Mouse (Mus musculus) midbrain, embryonic 13.5 days (tissue): ENCODE results near the gene Bcar3. TPM values are rescaled to one million over a fixed set of nuclear protein-coding genes. Genes with fewer than 3 reads are reported as not detected.

Experiments
- ATAC-seq: fragments of 200-750 bp; cut with Nextera tagmentation; 2 replicates; pipeline ENCODE4 v1.8.0; 2017; ENCODE audit warnings: mild to moderate bottlenecking, moderate TSS enrichment, moderate library complexity
- H3K27ac ChIP-seq: fragments of 300-500 bp; sonication (generic); 2 replicates; pipeline ENCODE4 v1.5.1; 2015; ENCODE audit warnings: inconsistent platforms, mild to moderate bottlenecking, moderate library complexity
- H3K27me3 ChIP-seq: fragments of 300-500 bp; sonication (generic); 2 replicates; pipeline ENCODE4 v1.6.1; 2015; ENCODE audit warnings: mild to moderate bottlenecking, inconsistent platforms
- H3K36me3 ChIP-seq: fragments of 300-500 bp; sonication (generic); 2 replicates; pipeline ENCODE4 v1.6.1; 2015; ENCODE audit warnings: mild to moderate bottlenecking, inconsistent platforms
- H3K4me1 ChIP-seq: fragments of 300-500 bp; sonication (generic); replicated peaks from 2 replicates; pipeline ENCODE4 v1.6.1; 2015; ENCODE audit warnings: inconsistent platforms
- H3K4me2 ChIP-seq: fragments of 300-500 bp; sonication (generic); replicated peaks from 2 replicates; pipeline ENCODE4 v1.6.1; 2015; ENCODE audit warnings: moderate library complexity, mild to moderate bottlenecking, inconsistent platforms
- H3K4me3 ChIP-seq: fragments of 300-500 bp; sonication (generic); replicated peaks from 2 replicates; pipeline ENCODE4 v1.5.1; 2015; ENCODE audit warnings: mild to moderate bottlenecking, inconsistent platforms
- H3K9ac ChIP-seq: fragments of 300-500 bp; sonication (generic); replicated peaks from 2 replicates; pipeline ENCODE4 v1.6.1; 2015; ENCODE audit warnings: mild to moderate bottlenecking, inconsistent platforms
- H3K9me3 ChIP-seq: fragments of 300-500 bp; sonication (generic); 2 replicates; pipeline ENCODE4 v1.6.1; 2016; ENCODE audit warnings: mild to moderate bottlenecking, inconsistent platforms
- WGBS: fragments of 180-500 bp; shearing (Covaris S2); methylation state at CpG from one replicate; pipeline ENCODE4 v1.1.7; 2015; 5-methylcytosine and 5-hydroxymethylcytosine counted together
- polyA plus RNA-seq: library from polyadenylated mRNA; unstranded; fragments of >200 nt; fragmentation: Nextera tagmentation; extraction: Ambion mirVana; gene quantifications from 2 replicates; pipeline ENCODE4 v1.2.1, GENCODE M21; 2015

The Bcar3 gene
- polyA plus RNA-seq, 1 experiment from 2014 or later, result 8.0 TPM

- Histone ChIP-seq H3K4me3 (no peak overlapping the region), H3K9me3 (no peaks in the 10 kb centered on the region), H3K4me1 (peaks cover 17% of the 10 kb centered on the region; the same call in 1 of the 2 replicates), H3K4me2 (no peak overlapping the region), H3K27me3 (no peaks in the 10 kb centered on the region), H3K36me3 (peaks cover 3% of the 10 kb centered on the region; the same call in 1 of the 2 replicates), H3K9ac (0 out of 2 replicates have a peak overlapping the region, but pooled peaks have one; percentile 14), H3K27ac (no peak overlapping the region)
- ATAC-seq, result peak; percentile 65
- 44% methylated on average over 5 of the region's 5 CpGs for WGBS
Measured at GRCm38 (mm10) chr3:122509084-122509483, 215.1 kb downstream of the Bcar3 start.

DNA sequence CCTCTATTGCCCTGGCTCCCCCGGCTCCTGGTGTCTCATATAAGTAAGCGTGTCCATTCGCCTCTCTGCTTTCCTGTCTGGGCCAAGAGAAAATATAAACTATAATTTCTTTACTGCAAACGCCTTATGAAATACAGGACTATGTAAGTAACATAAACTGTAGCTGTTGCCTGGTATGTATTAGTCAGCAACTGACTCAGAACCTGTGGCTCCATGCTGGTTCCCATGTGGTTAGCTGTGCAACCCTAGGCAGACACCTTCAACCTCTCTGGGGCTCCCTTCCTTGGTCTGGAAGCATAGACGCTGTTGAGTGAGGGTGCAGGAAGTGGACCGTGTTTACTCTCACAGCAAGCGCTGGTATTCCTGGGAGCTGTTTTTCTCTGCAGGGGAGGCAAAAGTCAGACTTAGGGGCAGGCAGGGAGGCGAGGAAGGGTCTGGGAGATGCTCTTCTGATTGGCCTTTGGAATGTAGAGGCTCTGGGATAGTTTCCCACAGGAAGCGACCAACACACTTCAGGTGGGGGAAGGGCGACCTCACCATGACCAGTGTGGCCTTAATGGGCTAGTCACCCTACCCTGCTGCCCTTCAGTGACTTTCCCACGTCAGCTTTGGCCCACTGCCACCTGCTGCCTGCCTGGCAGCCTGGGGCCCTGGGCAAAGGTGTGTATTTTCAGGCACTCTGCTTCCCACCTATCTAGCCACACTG, 215.8 kb downstream of the Bcar3 start:
- no peaks in the 10 kb centered on the region for H3K27me3 ChIP-seq
- peaks cover 14% of the 10 kb centered on the region; the same call in 1 of the 2 replicates for H3K4me1 ChIP-seq
- H3K36me3 ChIP-seq, result peaks cover 3% of the 10 kb centered on the region; the same call in 1 of the 2 replicates
- H3K9ac ChIP-seq, result 0 out of 2 replicates have a peak overlapping the region, but pooled peaks have one; percentile 14
- H3K9me3 ChIP-seq, result no peaks in the 10 kb centered on the region
- no peak for ATAC-seq
- H3K27ac ChIP-seq, result no peak overlapping the region
- no peak overlapping the region for H3K4me3 ChIP-seq
- WGBS, result 82% methylated on average over 11 of the region's 11 CpGs
- H3K4me2 ChIP-seq, result no peak overlapping the region

- Histone ChIP-seq H3K9me3 (no peaks in the 10 kb centered on the region), H3K4me3 (no peak overlapping the region), H3K4me1 (peaks cover 14% of the 10 kb centered on the region; the same call in 1 of the 2 replicates), H3K27ac (no peak overlapping the region), H3K4me2 (no peak overlapping the region), H3K27me3 (no peaks in the 10 kb centered on the region), H3K9ac (no peak overlapping the region), H3K36me3 (peaks cover 3% of the 10 kb centered on the region; the same call in 1 of the 2 replicates)
- no peak for ATAC-seq
- WGBS, result 92% methylated on average over 14 of the region's 14 CpGs
Measured at GRCm38 (mm10) chr3:122510240-122510750, 216.4 kb downstream of the Bcar3 start.

DNA sequence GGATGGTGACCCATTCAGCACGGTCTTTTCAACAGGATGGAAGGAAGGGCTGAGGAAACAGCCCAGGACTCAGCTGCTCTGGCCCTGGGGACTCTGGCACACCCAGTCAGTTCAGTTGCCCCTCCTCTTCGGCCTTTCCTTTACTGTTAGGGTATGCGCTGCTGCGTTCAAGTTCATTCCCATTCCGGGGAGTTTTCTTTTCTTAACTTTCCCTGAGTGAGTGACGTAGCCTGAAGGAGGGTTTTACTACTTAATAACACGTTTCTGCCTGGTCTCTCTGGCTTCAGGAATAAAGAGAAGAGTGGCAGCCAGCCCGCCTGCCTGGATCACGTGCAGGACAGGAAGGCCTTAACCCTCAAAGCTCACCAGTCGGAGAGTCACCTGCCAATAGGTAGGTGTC, 217.0 kb downstream of the Bcar3 start:
- Histone ChIP-seq H3K27me3 (no peaks in the 10 kb centered on the region), H3K9me3 (no peaks in the 10 kb centered on the region), H3K9ac (no peak overlapping the region), H3K4me3 (no peak overlapping the region), H3K27ac (no peak overlapping the region), H3K36me3 (peaks cover 3% of the 10 kb centered on the region; the same call in 1 of the 2 replicates), H3K4me1 (peaks cover 14% of the 10 kb centered on the region; the same call in 1 of the 2 replicates), H3K4me2 (no peak overlapping the region)
- ATAC-seq, result no peak
- WGBS, result 83% methylated on average over 10 of the region's 10 CpGs

GRCm38 (mm10) chr3:122511721-122512619, 218.0 kb downstream of the Bcar3 start:
- Histone ChIP-seq H3K36me3 (peaks cover 3% of the 10 kb centered on the region; the same call in 1 of the 2 replicates), H3K4me3 (no peak overlapping the region), H3K9me3 (no peaks in the 10 kb centered on the region), H3K4me2 (no peak overlapping the region), H3K9ac (no peak overlapping the region), H3K27ac (no peak overlapping the region), H3K27me3 (no peaks in the 10 kb centered on the region), H3K4me1 (peaks cover 12% of the 10 kb centered on the region; the same call in 1 of the 2 replicates)
- no peak for ATAC-seq
- WGBS, result 88% methylated on average over 14 of the region's 14 CpGs

DNA sequence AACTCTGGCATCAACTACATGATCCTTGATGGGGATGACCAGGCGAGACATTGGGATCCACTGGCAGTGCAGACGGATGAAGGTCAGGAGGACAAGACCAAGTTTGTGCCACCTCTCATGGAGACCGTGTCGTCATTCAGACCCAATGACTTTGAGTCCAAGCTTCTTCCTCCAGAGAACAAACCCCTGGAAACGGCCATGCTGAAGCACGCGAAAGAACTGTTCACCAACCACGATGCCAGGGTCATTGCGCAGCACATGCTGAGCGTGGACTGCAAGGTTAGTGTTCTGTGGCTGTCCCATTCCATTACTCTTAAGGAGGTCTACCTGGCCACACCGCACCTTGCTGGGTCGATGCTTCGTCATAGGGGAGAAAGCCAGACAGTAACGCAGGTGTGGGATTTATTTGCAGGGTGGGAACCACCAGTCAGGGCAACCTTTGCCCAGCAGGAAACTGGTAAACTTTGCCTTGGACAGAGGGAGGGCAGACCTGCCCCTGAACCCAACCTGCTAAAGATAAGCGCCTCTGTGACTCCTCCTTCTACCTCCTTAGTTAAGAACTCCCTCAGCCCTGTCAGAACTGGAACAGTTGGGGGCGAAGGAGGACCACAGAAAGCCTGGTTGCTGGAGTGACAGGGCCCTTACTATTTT, 218.9 kb downstream of the Bcar3 start:
- H3K36me3 ChIP-seq, result peaks cover 3% of the 10 kb centered on the region; the same call in 1 of the 2 replicates
- no peaks in the 10 kb centered on the region for H3K9me3 ChIP-seq
- 96% methylated on average over 16 of the region's 16 CpGs for WGBS
- no peak overlapping the region for H3K4me2 ChIP-seq
- no peak overlapping the region for H3K27ac ChIP-seq
- no peak overlapping the region for H3K9ac ChIP-seq
- no peaks in the 10 kb centered on the region for H3K27me3 ChIP-seq
- no peak for ATAC-seq
- H3K4me3 ChIP-seq, result no peak overlapping the region
- H3K4me1 ChIP-seq, result peaks cover 19% of the 10 kb centered on the region

- no peak overlapping the region for H3K9ac ChIP-seq
- no peak for ATAC-seq
- H3K9me3 ChIP-seq, result no peaks in the 10 kb centered on the region
- no peak overlapping the region for H3K4me2 ChIP-seq
- H3K36me3 ChIP-seq, result no peaks in the 10 kb centered on the region; the same call in 1 of the 2 replicates
- H3K4me3 ChIP-seq, result no peak overlapping the region
- peaks cover 32% of the 10 kb centered on the region for H3K4me1 ChIP-seq
- H3K27ac ChIP-seq, result no peak overlapping the region
- no peaks in the 10 kb centered on the region for H3K27me3 ChIP-seq
- 90% methylated on average over 6 of the region's 6 CpGs for WGBS
Measured at GRCm38 (mm10) chr3:122515568-122516326, 221.8 kb downstream of the Bcar3 start.

- no peak overlapping the region for H3K9ac ChIP-seq
- no peaks in the 10 kb centered on the region for H3K27me3 ChIP-seq
- no peak overlapping the region for H3K27ac ChIP-seq
- H3K4me1 ChIP-seq, result peaks cover 32% of the 10 kb centered on the region
- no peak overlapping the region for H3K4me2 ChIP-seq
- ATAC-seq, result no peak
- no peaks in the 10 kb centered on the region for H3K9me3 ChIP-seq
- WGBS, result 99% methylated on average over 3 of the region's 3 CpGs
- H3K36me3 ChIP-seq, result no peaks in the 10 kb centered on the region; the same call in 1 of the 2 replicates
- no peak overlapping the region for H3K4me3 ChIP-seq
Measured at GRCm38 (mm10) chr3:122516327-122516695, 222.4 kb downstream of the Bcar3 start.

DNA sequence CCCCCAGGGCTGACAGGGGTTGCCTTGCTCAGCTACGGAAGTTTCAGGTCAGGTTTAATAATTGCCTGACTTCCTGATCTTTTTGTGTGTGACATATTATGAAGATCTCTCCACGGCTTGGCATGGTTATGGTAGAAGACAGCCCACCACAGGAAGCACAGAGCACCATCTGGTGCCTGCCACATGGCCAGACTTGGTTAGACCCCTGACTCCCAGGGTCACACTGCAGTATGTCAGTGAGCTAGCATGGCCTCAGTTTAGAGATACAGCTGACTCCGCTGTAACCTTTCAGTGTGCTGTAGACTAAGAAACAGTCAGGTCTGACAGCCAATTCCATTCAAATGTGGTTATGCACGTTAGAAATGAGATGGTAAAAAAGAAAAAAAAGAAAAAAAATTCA, 223.8 kb downstream of the Bcar3 start:
- H3K36me3 ChIP-seq, result peaks cover under 1% of the 10 kb centered on the region; the same call in 1 of the 2 replicates
- H3K27ac ChIP-seq, result peak overlapping the region; percentile 75
- no peak overlapping the region for H3K4me3 ChIP-seq
- no peak overlapping the region for H3K4me2 ChIP-seq
- H3K4me1 ChIP-seq, result peaks cover 32% of the 10 kb centered on the region
- no peak overlapping the region for H3K9ac ChIP-seq
- 77% methylated on average over 4 of the region's 4 CpGs for WGBS
- H3K27me3 ChIP-seq, result no peaks in the 10 kb centered on the region
- no peaks in the 10 kb centered on the region for H3K9me3 ChIP-seq
- no peak for ATAC-seq

- no peaks in the 10 kb centered on the region for H3K9me3 ChIP-seq
- peak; percentile 66 for ATAC-seq
- H3K27ac ChIP-seq, result peak overlapping the region; percentile 75
- H3K9ac ChIP-seq, result no peak overlapping the region
- 54% methylated on average over 9 of the region's 9 CpGs for WGBS
- no peak overlapping the region for H3K4me2 ChIP-seq
- peaks cover 32% of the 10 kb centered on the region for H3K4me1 ChIP-seq
- no peak overlapping the region for H3K4me3 ChIP-seq
- H3K27me3 ChIP-seq, result no peaks in the 10 kb centered on the region
- peaks cover 6% of the 10 kb centered on the region; the same call in 1 of the 2 replicates for H3K36me3 ChIP-seq
Measured at GRCm38 (mm10) chr3:122518231-122518736, 224.3 kb downstream of the Bcar3 start.

GRCm38 (mm10) chr3:122519082-122519481, 225.1 kb downstream of the Bcar3 start:
- Histone ChIP-seq H3K36me3 (peaks cover 8% of the 10 kb centered on the region), H3K4me3 (no peak overlapping the region), H3K4me1 (peaks cover 32% of the 10 kb centered on the region), H3K9ac (no peak overlapping the region), H3K4me2 (0 out of 2 replicates have a peak overlapping the region, but pooled peaks have one; percentile 4), H3K27ac (peak overlapping the region; percentile 75), H3K27me3 (no peaks in the 10 kb centered on the region), H3K9me3 (no peaks in the 10 kb centered on the region)
- 46% methylated on average over 13 of the region's 13 CpGs for WGBS
- peak; percentile 35 for ATAC-seq
